Mouse (Mus musculus) kidney, embryonic 15.5 days (tissue): ENCODE data around the gene Unc5cl. TPM values are rescaled to one million over a fixed set of nuclear protein-coding genes. Genes with fewer than 3 reads are reported as not detected.

Experiments
- ATAC-seq: fragments of 200-750 bp; cut with Nextera tagmentation; replicated peaks from 2 replicates; pipeline ENCODE4 v1.8.0; 2017; ENCODE audit warnings: moderate TSS enrichment; ENCODE audit not compliant: low FRiP score
- H3K27ac ChIP-seq: fragments of 300-500 bp; sonication (generic); 2 replicates; pipeline ENCODE4 v1.5.1; 2015; ENCODE audit warnings: mild to moderate bottlenecking, inconsistent platforms
- H3K27me3 ChIP-seq: fragments of 300-500 bp; sonication (generic); 2 replicates; pipeline ENCODE4 v1.6.1; 2015; ENCODE audit warnings: inconsistent platforms
- H3K36me3 ChIP-seq: fragments of 300-500 bp; sonication (generic); 2 replicates; pipeline ENCODE4 v1.6.1; 2015; ENCODE audit warnings: inconsistent platforms
- H3K4me1 ChIP-seq: fragments of 300-500 bp; sonication (generic); 2 replicates; pipeline ENCODE4 v1.6.1; 2015; ENCODE audit warnings: inconsistent platforms
- H3K4me2 ChIP-seq: fragments of 300-500 bp; sonication (generic); 2 replicates; pipeline ENCODE4 v1.6.1; 2015; ENCODE audit warnings: moderate library complexity, mild to moderate bottlenecking, inconsistent platforms
- H3K4me3 ChIP-seq: fragments of 300-500 bp; sonication (generic); replicated peaks from 2 replicates; pipeline ENCODE4 v1.5.1; 2015; ENCODE audit warnings: mild to moderate bottlenecking, inconsistent platforms
- H3K9ac ChIP-seq: fragments of 300-500 bp; sonication (generic); 2 replicates; pipeline ENCODE4 v1.6.1; 2015; ENCODE audit warnings: mild to moderate bottlenecking, inconsistent platforms
- H3K9me3 ChIP-seq: fragments of 300-500 bp; sonication (generic); replicated peaks from 2 replicates; pipeline ENCODE4 v1.6.1; 2016; ENCODE audit warnings: inconsistent platforms
- WGBS: fragments of 180-500 bp; shearing (Covaris S2); methylation state at CpG from one replicate; pipeline ENCODE4 v1.1.7; 2015; ENCODE audit warnings: mixed read lengths; 5-methylcytosine and 5-hydroxymethylcytosine counted together
- polyA plus RNA-seq: library from polyadenylated mRNA; unstranded; fragments of >200 nt; fragmentation: Nextera tagmentation; extraction: Ambion mirVana; gene quantifications from 2 replicates; pipeline ENCODE4 v1.2.1, GENCODE M21; 2015

Unc5cl gene
- polyA plus RNA-seq, 1 experiment from 2014 or later: 5.7 TPM

GRCm38 (mm10) chr17:48551788-48552531 is 97.3 kb downstream of the Unc5cl start:
- whole genome bisulfite sequencing: 85% methylated on average over 4 of the region's 4 CpGs
- peaks cover 15% of the 10 kb centered on the region for H3K4me1 ChIP-seq
- no peak overlapping the region for H3K27ac ChIP-seq
- H3K9me3 ChIP-seq: 0 out of 2 replicates have a peak, but pooled peaks cover 4% of the 10 kb centered on the region
- H3K4me3 ChIP-seq: no peak overlapping the region
- no peaks in the 10 kb centered on the region for H3K36me3 ChIP-seq
- no peak overlapping the region for H3K9ac ChIP-seq
- ATAC-seq: no peak
- no peak overlapping the region for H3K4me2 ChIP-seq
- H3K27me3 ChIP-seq: no peaks in the 10 kb centered on the region

GRCm38 (mm10) chr17:48552532-48552915 is 97.8 kb downstream of the Unc5cl start:
- WGBS: 91% methylated on average over 3 of the region's 3 CpGs
- no peaks in the 10 kb centered on the region for H3K36me3 ChIP-seq
- H3K27ac ChIP-seq: no peak overlapping the region
- ATAC-seq: no peak
- H3K4me2 ChIP-seq: no peak overlapping the region
- peaks cover 17% of the 10 kb centered on the region for H3K4me1 ChIP-seq
- 0 out of 2 replicates have a peak, but pooled peaks cover 4% of the 10 kb centered on the region for H3K9me3 ChIP-seq
- H3K4me3 ChIP-seq: no peak overlapping the region
- H3K9ac ChIP-seq: no peak overlapping the region
- H3K27me3 ChIP-seq: no peaks in the 10 kb centered on the region

- 21% methylated on average over 9 of the region's 9 CpGs for WGBS
- peak overlapping the region; percentile 26 for H3K4me2 ChIP-seq
These were observed 101.7 kb downstream of the Unc5cl start for GRCm38 (mm10) chr17:48556223-48556962.

GRCm38 (mm10) chr17:48557823-48558715 is 103.4 kb downstream of the Unc5cl start:
- Histone ChIP-seq H3K4me2 (no peak overlapping the region), H3K9ac (no peak overlapping the region), H3K27ac (no peak overlapping the region), H3K27me3 (no peaks in the 10 kb centered on the region), H3K4me1 (peaks cover 17% of the 10 kb centered on the region), H3K9me3 (no peaks in the 10 kb centered on the region), H3K36me3 (no peaks in the 10 kb centered on the region), H3K4me3 (no peak overlapping the region)
- ATAC-seq: no peak
- WGBS: 83% methylated on average over 7 of the region's 7 CpGs

More at GRCm38 (mm10) chr17:48556223-48556962, 101.7 kb downstream of the Unc5cl start:
- Histone ChIP-seq H3K27ac (peak overlapping the region; percentile 63), H3K36me3 (no peaks in the 10 kb centered on the region), H3K9ac (no peak overlapping the region), H3K4me1 (peaks cover 17% of the 10 kb centered on the region), H3K4me3 (no peak overlapping the region), H3K9me3 (no peaks in the 10 kb centered on the region), H3K27me3 (no peaks in the 10 kb centered on the region)
- ATAC-seq: peak; percentile 69

- H3K4me3 ChIP-seq: no peak overlapping the region
- no peak overlapping the region for H3K27ac ChIP-seq
- WGBS: 85% methylated on average over 8 of the region's 8 CpGs
- H3K27me3 ChIP-seq: no peaks in the 10 kb centered on the region
- no peaks in the 10 kb centered on the region for H3K36me3 ChIP-seq
- no peaks in the 10 kb centered on the region for H3K9me3 ChIP-seq
- no peak for ATAC-seq
- H3K4me2 ChIP-seq: no peak overlapping the region
- H3K9ac ChIP-seq: no peak overlapping the region
- no peaks in the 10 kb centered on the region for H3K4me1 ChIP-seq
These were observed 110.2 kb downstream of the Unc5cl start for GRCm38 (mm10) chr17:48564931-48565330.

GRCm38 (mm10) chr17:48569656-48570055 is 115.0 kb downstream of the Unc5cl start:
- Histone ChIP-seq H3K27ac (no peak overlapping the region), H3K4me1 (no peaks in the 10 kb centered on the region), H3K4me2 (no peak overlapping the region), H3K9ac (no peak overlapping the region), H3K4me3 (no peak overlapping the region), H3K9me3 (no peaks in the 10 kb centered on the region), H3K36me3 (no peaks in the 10 kb centered on the region), H3K27me3 (no peaks in the 10 kb centered on the region)
- WGBS: 85% methylated on average over 4 of the region's 4 CpGs
- no peak for ATAC-seq

GRCm38 (mm10) chr17:48581153-48581552 is 126.5 kb downstream of the Unc5cl start:
- WGBS: 85% methylated on average over 5 of the region's 5 CpGs

GRCm38 (mm10) chr17:48582486-48582990 is 127.8 kb downstream of the Unc5cl start:
- Histone ChIP-seq H3K4me1 (peaks cover 15% of the 10 kb centered on the region), H3K9ac (no peak overlapping the region), H3K36me3 (no peaks in the 10 kb centered on the region), H3K27ac (no peak overlapping the region), H3K27me3 (no peaks in the 10 kb centered on the region), H3K9me3 (no peaks in the 10 kb centered on the region), H3K4me2 (peak overlapping the region; percentile 51), H3K4me3 (peak overlapping the region; percentile 20)
- ATAC-seq: peak; percentile 41; the same call in 1 of the 2 replicates
- 36% methylated on average over 14 of the region's 14 CpGs for WGBS

More at GRCm38 (mm10) chr17:48581153-48581552, 126.5 kb downstream of the Unc5cl start:
- no peak overlapping the region for H3K27ac ChIP-seq
- no peaks in the 10 kb centered on the region for H3K9me3 ChIP-seq
- ATAC-seq: no peak
- no peaks in the 10 kb centered on the region for H3K27me3 ChIP-seq
- no peak overlapping the region for H3K9ac ChIP-seq
- peaks cover 14% of the 10 kb centered on the region for H3K4me1 ChIP-seq
- no peak overlapping the region for H3K4me3 ChIP-seq
- no peak overlapping the region for H3K4me2 ChIP-seq
- no peaks in the 10 kb centered on the region for H3K36me3 ChIP-seq

- H3K9me3 ChIP-seq: no peaks in the 10 kb centered on the region
- ATAC-seq: no peak
- H3K36me3 ChIP-seq: no peaks in the 10 kb centered on the region
- no peak overlapping the region for H3K27ac ChIP-seq
- H3K27me3 ChIP-seq: no peaks in the 10 kb centered on the region
- H3K9ac ChIP-seq: no peak overlapping the region
- 73% methylated on average over 11 of the region's 11 CpGs for WGBS
- peaks cover 15% of the 10 kb centered on the region for H3K4me1 ChIP-seq
- H3K4me3 ChIP-seq: no peak overlapping the region
- H3K4me2 ChIP-seq: no peak overlapping the region
These were observed 128.7 kb downstream of the Unc5cl start for GRCm38 (mm10) chr17:48583401-48583800.

GRCm38 (mm10) chr17:48585902-48586359 is 131.2 kb downstream of the Unc5cl start:
- H3K27me3 ChIP-seq: no peaks in the 10 kb centered on the region
- 5% methylated on average over 14 of the region's 14 CpGs for WGBS
- no peak overlapping the region for H3K9ac ChIP-seq
- H3K9me3 ChIP-seq: no peaks in the 10 kb centered on the region
- peaks cover 15% of the 10 kb centered on the region for H3K4me1 ChIP-seq
- H3K4me2 ChIP-seq: peak overlapping the region; percentile 60
- ATAC-seq: peak; percentile 71
- H3K36me3 ChIP-seq: no peaks in the 10 kb centered on the region
- H3K4me3 ChIP-seq: peak overlapping the region; percentile 33
- no peak overlapping the region for H3K27ac ChIP-seq

- H3K9ac ChIP-seq: no peak overlapping the region
- H3K4me3 ChIP-seq: no peak overlapping the region
- H3K27me3 ChIP-seq: no peaks in the 10 kb centered on the region
- H3K36me3 ChIP-seq: no peaks in the 10 kb centered on the region
- 55% methylated on average over 3 of the region's 3 CpGs for WGBS
- 0 out of 2 replicates have a peak, but pooled peaks cover 5% of the 10 kb centered on the region for H3K9me3 ChIP-seq
- no peak overlapping the region for H3K4me2 ChIP-seq
- ATAC-seq: no peak
- peaks cover 8% of the 10 kb centered on the region; the same call in 1 of the 2 replicates for H3K4me1 ChIP-seq
- no peak overlapping the region for H3K27ac ChIP-seq
These were observed 134.0 kb downstream of the Unc5cl start for GRCm38 (mm10) chr17:48588674-48589073.
